Mouse (Mus musculus): Measurements from ENCODE around the gene Ptov1.

Gene Ptov1

DNA sequence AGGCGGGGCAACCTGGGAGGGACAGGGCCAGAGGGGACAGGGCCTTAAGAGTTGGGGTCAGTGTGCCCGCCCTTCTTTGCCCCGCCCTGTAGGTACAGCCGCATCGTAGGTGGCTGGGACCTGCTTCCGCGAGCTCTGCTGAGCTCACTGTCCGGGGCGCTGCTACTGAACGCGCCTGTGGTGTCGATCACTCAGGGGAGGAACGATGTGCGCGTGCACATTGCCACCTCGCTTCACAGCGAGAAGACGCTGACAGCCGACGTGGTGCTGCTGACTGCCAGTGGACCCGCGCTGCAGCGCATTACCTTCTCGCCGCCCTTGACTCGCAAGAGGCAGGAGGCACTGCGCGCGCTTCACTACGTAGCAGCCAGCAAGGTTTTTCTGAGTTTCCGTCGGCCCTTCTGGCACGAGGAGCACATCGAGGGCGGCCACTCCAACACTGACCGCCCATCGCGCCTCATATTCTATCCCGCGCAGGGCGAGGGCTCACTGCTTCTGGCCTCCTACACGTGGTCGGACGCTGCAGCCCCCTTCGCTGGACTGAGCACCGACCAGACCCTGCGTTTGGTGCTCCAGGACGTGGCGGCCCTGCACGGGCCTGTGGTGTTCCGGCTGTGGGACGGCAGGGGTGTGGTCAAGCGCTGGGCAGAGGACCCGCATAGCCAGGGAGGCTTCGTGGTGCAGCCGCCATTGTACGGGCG lies 29.9 kb downstream of the Ptov1 start:
- peak; percentile 56 for DNase-seq

DNA sequence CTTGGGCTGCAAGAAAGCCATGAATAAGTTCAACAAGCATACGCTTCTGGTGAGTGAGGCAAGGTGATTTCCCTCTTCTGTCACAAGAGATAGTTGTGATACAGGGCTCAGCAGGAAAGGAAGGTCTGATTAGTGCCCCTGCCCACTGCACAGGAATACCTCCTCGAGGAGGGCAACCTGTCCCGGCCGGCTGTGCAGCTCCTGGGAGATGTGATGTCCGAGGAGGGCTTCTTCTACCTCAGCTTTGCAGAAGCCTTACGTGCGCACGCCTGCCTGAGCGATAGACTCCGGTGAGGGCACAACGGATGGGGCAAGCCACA lies 30.5 kb downstream of the Ptov1 start:
- no peak for DNase-seq

DNA sequence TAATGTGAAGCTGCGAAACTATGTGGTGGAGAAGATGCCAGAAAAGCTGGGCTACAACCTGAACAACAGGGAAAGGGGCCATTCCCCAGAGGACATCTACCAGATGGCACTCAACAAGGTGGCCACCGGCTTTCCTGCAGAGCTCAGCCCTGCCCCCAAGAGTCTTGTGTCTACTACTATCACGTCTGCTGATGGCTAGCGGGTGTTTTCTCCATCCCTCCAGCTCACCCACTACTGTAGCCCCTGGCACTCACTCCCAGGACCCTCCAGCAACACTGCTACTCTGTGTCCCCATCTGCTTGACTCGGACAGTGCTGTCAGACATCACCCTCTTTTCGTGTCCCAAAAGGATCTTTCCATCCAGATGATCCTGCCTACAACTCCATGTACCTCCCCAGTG lies 31.5 kb downstream of the Ptov1 start:
- DNase-seq: no peak

DNA sequence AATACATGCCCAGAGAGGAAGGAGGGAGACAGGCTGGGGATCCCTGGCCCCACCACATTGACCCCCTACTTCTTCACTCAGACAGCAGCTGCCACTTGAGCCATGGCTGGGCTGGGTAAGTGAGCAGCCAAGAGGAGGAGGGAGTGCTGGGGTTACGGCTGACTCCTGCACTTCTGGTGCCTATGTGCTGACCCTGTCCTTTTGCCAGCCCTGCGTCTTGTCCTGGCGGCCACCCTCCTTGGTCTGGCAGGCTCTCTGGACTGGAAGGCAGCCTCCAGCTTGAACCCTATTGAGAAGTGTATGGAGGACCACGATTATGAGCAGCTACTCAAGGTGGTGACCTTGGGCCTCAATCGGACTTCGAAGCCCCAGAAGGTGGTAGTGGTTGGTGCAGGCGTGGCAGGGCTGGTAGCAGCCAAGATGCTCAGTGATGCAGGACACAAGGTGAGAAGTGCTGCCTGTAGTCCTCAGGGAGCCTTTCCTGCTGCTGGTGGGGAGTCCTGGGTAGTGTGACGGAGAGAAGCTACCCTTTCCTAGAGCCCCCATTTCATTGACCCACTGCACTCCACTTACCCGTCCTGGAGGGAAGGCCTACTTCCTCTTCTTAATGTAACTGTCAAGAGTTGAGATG lies 33.0 kb downstream of the Ptov1 start:
- DNase-seq: no peak

DNA sequence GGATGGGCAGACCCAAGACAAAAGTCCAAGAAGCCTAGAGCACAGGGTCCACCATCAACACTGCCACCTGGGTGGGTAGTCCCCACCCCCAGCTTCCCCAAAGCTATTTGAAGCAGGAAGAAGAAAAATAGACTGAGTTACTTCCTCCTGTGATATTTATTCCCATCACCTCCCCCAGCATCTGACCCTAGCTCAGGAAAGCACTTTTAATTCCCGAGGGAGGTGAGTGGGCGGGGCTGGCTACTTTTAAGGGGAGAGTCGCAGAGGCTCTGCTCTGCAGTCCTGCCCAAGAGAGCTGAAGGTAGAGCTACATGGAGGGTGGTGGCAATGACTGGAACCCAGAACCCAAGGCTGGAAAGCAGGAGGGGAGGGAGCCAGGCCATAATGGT lies 33.6 kb downstream of the Ptov1 start:
- no peak for DNase-seq

DNA sequence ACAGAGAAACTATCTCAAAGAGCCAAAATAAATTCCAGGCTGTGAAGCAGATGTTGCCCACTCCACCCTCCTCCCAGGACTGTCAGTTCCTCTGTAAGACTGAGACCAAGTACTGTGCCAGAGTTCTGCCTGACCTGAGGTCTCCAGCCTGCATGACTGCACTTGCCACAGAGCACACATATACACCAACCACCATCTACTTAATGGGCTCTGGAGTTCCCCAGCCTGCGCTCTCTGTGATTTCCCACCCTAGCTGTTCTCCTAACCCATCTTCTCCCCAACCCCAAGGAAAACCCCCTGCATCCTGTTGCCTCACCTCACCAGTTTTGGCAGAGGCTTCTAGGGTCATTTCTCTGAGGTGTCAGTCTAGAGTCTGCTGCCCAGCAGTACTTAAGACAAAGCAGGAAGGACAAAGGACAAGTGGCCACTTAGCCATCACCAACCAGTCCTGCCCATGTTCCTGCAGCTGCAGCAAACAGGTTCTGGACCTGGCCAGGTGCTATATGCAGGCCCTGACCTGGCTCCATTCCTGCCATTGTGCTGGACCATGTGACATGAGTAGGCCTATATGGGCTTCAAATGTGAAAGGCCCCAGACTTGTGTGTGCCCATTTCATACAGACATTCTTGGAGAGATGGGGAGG lies 34.1 kb downstream of the Ptov1 start:
- no peak for DNase-seq

DNA sequence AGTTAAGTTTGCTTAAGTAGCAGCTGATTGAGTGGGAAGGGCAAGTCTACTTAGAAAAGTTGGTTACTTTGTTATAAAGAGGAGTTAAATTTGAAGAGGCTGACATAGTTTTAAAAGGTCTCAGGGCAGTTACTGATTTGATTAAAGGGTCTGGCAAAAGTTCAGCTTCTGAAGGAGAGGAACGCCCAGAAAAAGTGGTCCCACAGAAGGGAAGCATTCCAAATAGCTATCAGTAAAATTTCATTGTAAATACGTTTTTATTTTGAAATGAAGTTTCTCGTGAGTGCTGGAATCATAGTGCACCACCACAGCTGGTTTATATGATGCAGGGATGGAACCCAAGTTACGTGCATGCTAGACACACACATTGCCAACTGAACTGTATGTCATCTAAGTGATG lies 36.8 kb downstream of the Ptov1 start:
- DNase-seq: no peak

DNA sequence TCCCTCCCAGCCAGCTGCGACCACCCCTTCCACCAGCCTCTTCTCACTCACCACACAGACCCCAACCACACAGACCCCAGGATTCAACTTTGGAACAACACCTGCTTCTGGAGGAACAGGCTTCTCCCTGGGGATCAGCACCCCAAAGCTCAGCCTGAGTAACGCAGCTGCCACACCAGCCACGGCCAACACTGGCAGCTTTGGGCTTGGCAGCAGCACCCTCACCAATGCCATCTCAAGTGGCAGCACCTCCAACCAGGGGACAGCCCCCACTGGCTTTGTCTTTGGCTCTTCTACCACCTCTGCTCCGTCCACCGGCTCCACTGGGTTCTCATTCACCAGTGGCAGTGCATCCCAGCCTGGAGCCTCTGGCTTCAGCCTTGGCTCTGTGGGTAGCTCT lies 40.9 kb downstream of the Ptov1 start:
- no peak for DNase-seq

DNA sequence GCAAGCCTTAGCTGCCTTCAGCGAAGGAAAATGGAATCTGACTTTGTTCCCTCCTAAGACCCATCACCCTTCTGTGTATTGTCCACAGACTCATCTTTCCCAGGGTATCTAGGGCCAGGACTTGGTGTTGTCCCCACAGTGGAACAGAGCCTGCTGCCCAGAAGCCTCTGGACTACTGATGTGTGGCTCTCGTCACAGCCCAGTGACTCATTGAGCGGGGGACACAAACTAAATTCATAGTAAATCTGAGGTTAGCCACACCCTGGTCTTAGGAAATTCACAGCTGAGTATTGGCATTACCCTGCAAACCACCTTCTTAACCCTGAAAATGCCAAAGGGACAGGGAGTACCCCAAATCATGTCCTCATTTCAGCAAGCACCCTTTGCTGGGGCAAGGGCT lies 42.8 kb downstream of the Ptov1 start:
- no peak for DNase-seq

DNA sequence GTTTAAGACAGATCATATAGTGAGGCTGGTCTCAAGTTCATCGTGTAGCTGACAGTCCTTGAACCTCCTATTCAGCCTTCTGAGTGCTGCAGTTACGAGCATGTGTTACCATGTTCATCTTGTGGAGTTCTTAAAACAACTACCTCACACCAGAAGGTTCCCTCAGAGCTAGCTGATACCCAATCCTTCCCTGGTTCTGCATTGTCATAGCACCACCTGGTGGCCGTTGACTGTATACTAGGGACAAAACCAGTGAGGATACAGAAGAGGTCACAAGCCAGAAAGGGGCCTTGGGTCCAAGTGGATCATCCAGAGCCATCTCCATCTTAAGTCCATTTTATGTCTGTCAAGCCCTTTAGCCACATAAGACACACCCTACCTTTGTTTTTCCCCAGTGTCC lies 44.7 kb downstream of the Ptov1 start:
- DNase-seq: peak; percentile 78

DNA sequence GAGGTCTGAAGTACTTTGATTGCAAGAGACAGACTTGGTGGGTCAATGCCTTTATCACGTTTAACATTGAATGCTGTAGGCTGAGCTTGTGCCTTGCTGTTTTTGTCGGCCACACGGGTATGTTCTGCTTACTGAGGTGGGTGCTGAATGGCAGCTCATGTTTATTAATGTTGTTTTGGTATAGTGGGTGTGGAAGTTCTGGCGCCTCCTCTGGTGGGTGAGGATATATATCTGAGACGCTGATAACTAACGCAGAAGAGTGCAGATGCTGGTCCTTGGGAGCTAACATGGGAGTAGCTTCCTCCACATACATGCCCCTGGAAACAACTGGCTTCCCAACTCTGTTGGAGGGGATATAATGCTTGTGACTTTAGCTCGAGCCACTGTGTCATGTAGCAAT lies 46.2 kb downstream of the Ptov1 start:
- no peak for DNase-seq

DNA sequence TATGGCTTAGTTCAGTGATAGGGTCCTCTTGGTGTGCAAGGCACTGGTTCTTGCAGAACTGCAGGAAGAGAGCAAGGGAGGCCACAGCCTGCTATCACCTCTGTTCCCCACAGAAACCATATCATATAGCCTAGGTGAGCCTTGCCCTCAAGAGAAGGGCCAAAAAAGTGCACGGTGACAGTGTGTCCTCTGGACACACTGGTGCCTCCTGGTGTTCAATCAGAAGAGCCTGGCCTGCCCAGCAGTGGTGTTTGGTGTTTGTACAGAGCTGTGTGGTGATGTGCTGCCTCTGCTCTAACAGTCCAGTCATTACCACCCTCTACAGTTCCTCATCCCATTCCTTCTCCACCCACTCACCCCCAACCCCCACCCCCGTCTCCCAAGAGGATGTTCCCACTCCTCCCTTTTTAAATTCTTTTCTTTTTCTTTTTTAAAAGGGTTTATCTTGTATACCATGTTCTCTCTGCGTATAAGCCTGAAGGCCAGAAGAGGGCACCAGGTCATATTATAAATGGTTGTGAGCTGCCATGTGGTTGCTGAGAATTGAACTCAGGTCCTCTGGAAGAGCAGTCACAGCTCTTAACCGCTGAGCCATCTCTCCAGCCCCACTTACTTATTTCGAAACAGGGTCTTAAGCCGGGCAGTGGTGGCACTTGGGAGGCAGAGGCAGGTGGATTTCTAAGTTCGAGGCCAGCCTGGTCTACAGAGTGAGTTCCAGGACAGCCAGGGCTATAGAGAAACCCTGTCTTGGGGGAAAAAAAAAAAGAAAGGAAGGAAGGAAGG lies 47.7 kb downstream of the Ptov1 start:
- no peak for DNase-seq

DNA sequence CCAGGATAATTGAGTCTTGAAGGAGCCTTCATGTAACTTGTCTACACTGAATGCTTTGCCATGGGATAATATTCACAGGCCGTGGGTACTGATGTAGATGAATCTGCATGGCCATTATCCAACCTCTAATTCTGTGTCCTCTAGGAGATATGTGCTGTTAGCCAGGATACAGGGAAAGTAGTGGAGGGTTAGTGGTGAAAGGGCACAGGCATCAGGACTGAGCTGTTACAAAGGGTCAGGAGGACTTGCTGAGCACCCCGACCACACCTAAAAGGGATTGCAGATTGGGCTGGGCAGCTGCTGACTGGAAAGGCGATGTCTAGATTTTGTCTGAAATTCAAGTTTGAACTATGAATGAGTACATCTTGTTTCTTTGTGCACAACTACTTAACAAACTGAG lies 49.1 kb downstream of the Ptov1 start:
- DNase-seq: no peak

DNA sequence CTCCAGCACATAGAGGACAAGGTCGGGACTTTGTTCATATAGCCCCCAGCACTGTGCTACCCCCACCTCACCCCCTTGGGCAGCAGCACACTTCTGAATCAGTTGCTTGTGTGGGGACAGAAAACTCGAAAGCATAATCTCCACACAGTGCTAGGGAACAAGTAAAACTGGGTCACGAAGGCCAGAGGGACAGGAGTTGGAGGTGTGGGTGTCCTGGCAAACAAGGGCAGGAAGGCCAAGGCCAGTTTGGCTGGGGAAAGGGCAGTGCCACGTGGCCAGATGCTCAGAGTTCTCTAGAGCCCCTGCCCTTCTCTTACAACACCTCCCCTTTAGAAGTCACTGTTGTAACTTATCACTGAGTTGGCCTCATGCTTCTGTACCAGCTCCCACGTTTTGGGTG lies 49.7 kb downstream of the Ptov1 start:
- no peak for DNase-seq

DNA sequence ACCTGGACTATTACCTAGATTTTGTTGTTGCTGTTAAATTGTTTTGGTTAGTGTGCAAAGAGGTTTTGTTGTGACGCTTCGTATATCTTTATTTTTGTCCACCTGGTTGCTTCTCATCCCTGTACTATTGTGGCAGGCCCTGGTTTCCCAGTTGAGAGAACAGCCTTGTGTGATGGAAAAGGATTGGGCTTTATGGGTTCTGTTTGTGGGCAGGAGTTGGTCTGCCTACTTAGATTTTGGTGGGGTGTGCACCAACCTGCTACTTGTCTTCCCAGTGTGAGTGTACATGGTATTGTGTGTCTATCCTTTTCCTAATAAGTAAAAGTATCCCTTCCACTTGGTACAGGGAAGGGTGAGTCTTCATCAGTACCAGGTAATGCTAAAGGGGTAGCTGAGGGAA lies 50.2 kb downstream of the Ptov1 start:
- no peak for DNase-seq

DNA sequence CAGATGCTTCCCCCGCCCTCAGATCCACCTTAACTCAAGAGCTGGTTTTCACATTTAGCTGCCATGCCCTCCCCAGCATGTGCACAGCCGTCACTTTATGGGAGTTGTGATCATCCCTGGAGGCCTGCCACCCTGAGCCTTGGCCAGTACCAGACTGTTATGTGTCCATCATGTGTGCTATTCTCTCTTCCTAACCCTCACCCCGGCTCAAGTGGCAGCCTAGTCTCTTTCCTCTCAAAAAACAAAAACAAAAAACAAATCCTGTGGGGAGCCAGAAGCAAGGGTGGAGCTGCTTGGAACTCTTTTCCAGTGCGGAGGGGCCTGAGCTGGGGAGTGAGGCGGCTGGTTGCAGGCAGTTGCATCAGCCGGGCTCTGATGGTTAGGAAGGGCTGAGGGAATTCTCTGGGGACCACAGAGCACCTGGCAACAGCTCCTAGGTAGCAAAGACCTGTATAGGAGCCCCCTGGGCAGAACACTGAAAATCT lies 50.8 kb downstream of the Ptov1 start:
- DNase-seq: no peak

DNA sequence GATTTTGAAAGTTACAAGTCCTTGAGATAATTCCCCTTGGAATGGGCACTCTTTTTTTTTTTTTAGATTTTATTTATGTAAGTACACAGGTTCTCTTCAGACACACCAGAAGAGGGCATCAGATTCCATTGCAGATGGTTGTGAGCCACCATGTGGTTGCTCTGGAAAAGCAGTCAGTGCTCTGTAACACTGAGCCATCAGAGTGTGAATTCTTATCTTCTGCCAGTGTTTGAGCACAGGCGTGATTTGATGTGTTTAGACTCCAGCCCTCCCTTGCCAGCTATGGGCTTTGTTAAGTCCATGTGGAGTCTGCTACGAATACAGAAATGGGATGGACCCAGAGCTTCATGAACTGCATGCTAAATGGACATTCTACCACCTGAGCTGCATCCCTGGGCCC lies 51.4 kb downstream of the Ptov1 start:
- no peak for DNase-seq

DNA sequence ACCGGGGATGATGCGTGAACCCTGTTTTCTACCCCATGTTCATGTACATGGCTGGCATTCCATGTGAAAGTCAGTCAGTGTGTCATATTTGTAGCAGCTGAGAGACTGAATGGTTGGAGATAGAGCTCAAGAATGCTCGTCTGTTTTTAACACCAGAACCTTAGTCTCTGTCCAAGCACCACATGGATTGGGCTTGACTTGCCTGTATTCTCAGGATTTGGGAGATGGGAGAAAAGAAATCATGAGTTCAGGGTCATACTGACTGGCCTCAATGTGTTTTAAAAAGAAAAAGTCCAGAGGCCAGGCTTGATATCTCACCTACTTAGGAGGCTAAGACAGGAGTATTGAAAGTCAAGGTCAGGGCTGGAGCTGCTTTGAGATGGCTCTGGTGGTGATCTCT lies 52.1 kb downstream of the Ptov1 start:
- DNase-seq: no peak

DNA sequence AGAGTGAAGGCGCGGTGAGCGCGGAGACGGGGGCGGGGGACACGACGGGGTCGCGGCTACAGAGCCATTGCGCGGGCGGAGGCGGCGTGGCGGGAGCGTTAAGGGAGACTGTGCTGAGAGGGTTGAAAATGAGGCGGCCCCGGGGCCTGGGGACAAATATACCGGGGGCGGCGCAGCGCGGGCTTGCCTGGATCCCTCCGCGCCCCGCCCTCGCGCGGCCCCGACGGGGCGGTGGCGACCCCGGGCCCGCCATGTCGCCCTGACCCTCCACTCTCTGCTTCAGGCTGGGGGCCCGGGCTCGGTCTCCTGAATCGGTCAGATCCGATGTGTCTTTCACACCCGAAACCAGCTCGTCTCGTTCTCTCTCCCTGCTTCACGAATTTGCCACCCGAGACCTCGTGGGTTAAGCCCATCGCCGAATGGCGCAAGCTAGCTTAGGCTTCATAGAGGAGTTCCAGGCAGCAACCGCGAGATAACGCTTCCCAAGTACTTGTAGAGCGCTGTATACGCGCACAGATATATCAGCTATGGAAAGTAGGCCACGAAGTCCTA lies 53.0 kb downstream of the Ptov1 start, which contains the start of gene Atf5:
Atf5 (minus strand) TSS at position 189 of the 552 bp plus-strand sequence.
- no peak for DNase-seq

DNA sequence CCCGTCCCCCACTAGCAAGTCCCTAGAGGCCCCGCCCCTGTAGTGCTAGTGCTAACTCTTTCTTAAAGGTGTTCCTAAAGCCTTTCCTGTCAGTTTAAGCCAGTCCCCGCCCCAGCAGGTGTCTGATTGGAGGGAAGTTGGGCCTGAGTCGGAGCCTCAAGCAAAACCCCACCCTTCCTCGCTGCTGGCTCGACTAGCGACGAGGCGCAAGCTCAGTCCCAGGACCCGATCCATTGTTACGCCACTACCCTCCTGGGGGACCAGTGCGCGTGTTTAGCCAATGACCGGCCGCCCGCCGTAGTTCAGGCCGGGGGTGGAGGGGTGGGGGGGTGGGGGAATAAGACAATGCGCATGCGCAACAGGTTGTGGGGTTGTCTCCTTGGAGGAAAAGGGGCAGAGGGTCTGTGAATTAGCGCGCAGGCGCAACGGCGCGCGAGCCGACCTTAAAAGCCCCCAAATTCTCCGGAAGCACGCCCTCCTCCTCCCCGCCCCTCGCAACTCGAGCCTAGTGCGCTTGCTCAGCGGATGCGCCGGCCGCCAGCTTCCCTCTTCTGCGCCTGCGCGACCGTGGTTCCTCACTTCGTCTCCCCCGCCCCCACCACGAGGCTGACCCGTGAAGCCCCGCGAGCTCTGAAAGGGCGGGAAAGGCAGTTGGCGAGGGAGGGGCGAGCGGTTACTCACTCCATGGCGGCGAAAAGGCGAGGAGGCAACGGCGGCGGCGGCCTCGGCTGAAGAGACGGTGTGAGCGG lies 53.7 kb downstream of the Ptov1 start, which contains the start of the genes Nup62 and Il4i1:
Nup62 (plus strand) TSS at position 368 of the 749 bp plus-strand sequence.
Il4i1 (plus strand) TSS at position 667 of the 749 bp plus-strand sequence.
- DNase-seq: peak; percentile 98

DNA sequence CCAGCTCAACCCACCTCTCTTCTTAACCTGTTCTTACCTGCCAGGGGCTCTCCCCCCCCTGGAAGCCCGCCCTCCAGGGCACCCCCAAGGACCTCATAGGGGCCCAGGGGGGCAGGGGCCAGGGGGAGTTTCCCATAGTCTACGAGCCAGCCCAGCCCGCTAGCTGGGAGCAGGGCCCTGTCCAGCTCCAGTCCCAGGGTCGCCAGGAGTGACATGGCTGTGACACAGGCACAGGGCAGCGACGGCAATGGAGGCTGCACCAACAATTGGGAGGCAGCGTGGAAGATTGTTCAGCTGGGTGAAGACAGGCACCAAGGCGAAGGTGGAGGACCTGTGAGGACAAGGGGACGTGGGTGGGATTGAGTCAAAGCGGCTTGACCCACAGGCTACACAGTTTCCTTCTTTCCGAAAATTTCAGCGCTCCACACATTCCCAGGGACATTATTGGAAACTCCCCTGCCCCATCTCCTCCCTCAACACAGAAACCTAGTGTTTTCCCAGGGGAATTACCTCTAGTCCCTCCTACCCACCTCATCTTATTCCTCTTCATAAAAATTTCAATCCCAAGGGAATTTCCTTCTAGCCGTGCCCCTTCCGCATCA lies 54.5 kb downstream of the Ptov1 start:
- no peak for DNase-seq

DNA sequence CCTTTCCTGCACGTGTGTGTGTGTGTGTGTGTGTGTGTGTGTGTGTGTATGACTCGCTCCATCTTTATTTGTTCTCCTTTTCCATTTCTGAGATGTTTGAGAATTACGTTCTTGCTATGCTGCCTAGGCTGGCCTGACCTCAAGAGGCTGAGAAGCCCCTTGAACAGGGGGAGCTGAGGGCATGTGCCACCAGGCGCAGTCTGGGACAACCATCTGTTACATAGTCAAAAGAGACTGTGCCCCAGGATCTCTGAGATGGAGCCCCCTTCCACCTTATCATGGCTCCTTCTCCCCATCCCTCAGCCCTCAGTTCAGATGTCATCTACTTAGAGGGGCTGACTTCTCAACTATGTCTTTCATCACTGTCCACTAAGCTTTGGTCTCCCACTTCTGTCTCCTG lies 55.2 kb downstream of the Ptov1 start:
- no peak for DNase-seq
